Mouse (Mus musculus) kidney, adult 2 months (tissue): ENCODE data around the gene Nelfcd. TPM values are rescaled to one million over a fixed set of nuclear protein-coding genes. Genes with fewer than 3 reads are reported as not detected.
A peak's percentile ranks its signal among the peaks of the same experiment; 100 is the strongest.

Source experiments
- DNase-seq: peaks from one replicate; pipeline ENCODE4 v3.0.0; 2021
- H3K27ac ChIP-seq: fragments of 200-500 bp; 2 replicates; pipeline ENCODE4 v1.5.1; 2012; ENCODE audit warnings: low read depth, low read length, control low read depth, inconsistent platforms; ENCODE audit not compliant: insufficient read depth
- H3K27me3 ChIP-seq: fragments of 200-500 bp; replicated peaks from 2 replicates; pipeline ENCODE4 v1.6.1; 2012; ENCODE audit warnings: mild to moderate bottlenecking, moderate library complexity, low read length, inconsistent platforms; ENCODE audit not compliant: control insufficient read depth, insufficient read depth
- H3K36me3 ChIP-seq: fragments of 200-500 bp; 2 replicates; pipeline ENCODE4 v1.6.1; 2012; ENCODE audit warnings: mild to moderate bottlenecking, moderate library complexity, low read length, inconsistent platforms; ENCODE audit not compliant: control insufficient read depth, insufficient read depth
- H3K4me1 ChIP-seq: fragments of 200-500 bp; 2 replicates; pipeline ENCODE4 v1.6.1; 2011; ENCODE audit warnings: low read length; ENCODE audit not compliant: control insufficient read depth, insufficient read depth
- H3K4me3 ChIP-seq: fragments of 200-500 bp; 2 replicates; pipeline ENCODE4 v1.5.1; 2011; ENCODE audit warnings: mild to moderate bottlenecking, low read depth, low read length, control low read depth; ENCODE audit not compliant: insufficient read depth
- CTCF ChIP-seq: fragments of 200-500 bp; conservative IDR thresholded peaks from 2 replicates; pipeline ENCODE4 v1.5.1; 2011; ENCODE audit warnings: low read depth, mild to moderate bottlenecking, control low read depth, low read length, moderate library complexity, mixed read lengths; ENCODE audit not compliant: insufficient read depth, insufficient read length
- POLR2A ChIP-seq: fragments of 200-500 bp; IDR thresholded peaks from one replicate; pipeline ENCODE4 v1.6.1; 2011; ENCODE audit warnings: low read depth, low read length, control low read depth
- WGBS: fragments of 180-500 bp; shearing (Covaris S2); methylation state at CpG from one replicate; pipeline ENCODE4 v1.1.7; 2018; 5-methylcytosine and 5-hydroxymethylcytosine counted together
- polyA plus RNA-seq: library from polyadenylated mRNA; depleted of rRNA; stranded (reverse); fragments of >200 nt; gene quantifications from 2 replicates; pipeline ENCODE4 v1.2.3, GENCODE M21; 2012

Gene Nelfcd
- polyA plus RNA-seq, 1 experiment, result 45.4 TPM

DNA sequence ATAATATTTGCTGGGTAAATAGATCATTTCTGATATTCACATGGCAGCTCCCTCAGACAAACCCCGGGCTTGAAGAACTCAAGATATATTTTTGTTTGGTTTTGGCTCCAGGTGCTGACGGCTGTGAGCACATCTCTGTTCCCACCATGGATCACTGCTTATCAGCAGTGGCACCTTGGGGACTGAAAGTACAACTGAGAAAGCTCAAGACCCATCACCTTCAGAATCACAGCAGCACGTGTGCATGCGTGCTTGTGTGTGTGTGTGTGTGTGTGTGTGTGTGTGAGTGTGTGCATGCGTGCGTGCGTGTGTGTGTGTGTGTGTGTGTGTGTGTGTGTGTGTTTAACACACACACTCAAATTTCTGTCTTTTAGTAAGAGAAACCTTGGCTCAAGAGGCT lies 28.8 kb downstream of the Nelfcd start:
- no peak for TF ChIP-seq POLR2A
- no peak for TF ChIP-seq CTCF
- no peak overlapping the region for H3K27ac ChIP-seq
- WGBS, result 89% methylated on average over 7 of the region's 7 CpGs
- no peak overlapping the region for H3K4me3 ChIP-seq
- H3K4me1 ChIP-seq, result no peaks in the 10 kb centered on the region
- no peaks in the 10 kb centered on the region for H3K27me3 ChIP-seq
- DNase-seq, result no peak
- H3K36me3 ChIP-seq, result no peaks in the 10 kb centered on the region

DNA sequence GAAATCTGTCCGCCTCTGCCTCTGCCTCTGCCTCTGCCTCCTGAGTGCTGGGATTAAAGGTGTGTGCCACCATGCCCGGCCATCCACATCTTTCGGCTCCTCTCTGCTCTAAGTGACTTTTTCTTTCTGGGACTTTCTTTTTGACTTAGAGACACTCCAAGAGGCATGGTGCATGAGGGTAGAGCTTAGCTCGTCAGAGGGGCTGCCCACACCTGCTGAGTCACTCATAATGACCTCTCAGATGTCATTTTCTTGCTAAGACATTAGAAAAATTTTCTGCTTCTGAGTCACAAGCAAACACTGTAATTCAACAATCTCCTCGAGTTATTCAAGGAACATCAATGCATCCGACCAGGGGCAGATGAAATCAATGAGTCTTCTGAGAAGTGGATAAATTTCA lies 29.4 kb downstream of the Nelfcd start:
- Histone ChIP-seq H3K27me3 (no peaks in the 10 kb centered on the region), H3K4me3 (no peak overlapping the region), H3K36me3 (no peaks in the 10 kb centered on the region), H3K4me1 (no peaks in the 10 kb centered on the region), H3K27ac (no peak overlapping the region)
- no peak for DNase-seq
- TF ChIP-seq CTCF, result no peak
- 85% methylated on average over 6 of the region's 6 CpGs for WGBS

DNA sequence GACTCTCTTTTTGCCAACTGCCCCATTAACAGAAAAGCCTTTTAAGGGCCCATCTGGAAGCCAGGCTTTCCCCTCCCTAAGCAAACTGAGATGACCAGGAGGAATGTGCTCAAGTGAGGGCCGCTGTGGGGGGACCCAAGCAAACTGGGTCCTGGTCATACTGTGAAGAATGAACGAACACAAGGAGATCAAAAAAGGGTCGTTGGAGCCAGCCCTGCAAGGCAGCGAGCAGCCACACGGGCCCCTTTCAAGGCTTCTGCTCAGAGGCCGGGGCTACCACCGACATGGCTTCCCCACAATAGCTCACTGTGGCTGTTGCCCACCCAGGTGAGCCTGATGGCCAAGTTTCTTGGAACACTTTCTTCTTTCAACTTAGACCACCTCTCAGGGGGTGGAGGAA lies 30.9 kb downstream of the Nelfcd start:
- no peak overlapping the region for H3K4me3 ChIP-seq
- WGBS, result 56% methylated on average over 7 of the region's 7 CpGs
- H3K27ac ChIP-seq, result no peak overlapping the region
- H3K27me3 ChIP-seq, result no peaks in the 10 kb centered on the region
- TF ChIP-seq POLR2A (no peak), CTCF (no peak)
- H3K4me1 ChIP-seq, result no peaks in the 10 kb centered on the region
- DNase-seq, result no peak
- H3K36me3 ChIP-seq, result no peaks in the 10 kb centered on the region

DNA sequence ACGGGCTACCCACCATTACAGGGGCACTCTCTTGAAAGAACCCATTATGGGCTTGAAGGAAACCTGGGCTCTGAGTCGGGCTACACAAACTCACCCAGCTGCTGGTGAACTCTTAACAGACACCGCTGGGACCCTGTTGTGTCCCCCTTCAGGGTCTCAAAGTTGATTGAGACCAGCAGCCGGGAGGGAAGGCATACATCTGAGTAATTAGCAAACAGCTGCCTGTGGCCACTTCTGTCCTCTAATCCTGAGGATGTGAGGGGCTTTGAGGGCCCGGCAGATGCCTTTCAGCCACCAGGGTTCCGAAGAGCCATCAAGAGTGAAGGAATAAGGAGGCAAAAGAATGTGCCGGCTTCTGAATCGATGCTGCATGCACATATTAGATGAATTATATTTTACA lies 31.3 kb downstream of the Nelfcd start:
- no peak overlapping the region for H3K27ac ChIP-seq
- TF ChIP-seq POLR2A (no peak), CTCF (no peak)
- 80% methylated on average over 8 of the region's 8 CpGs for whole genome bisulfite sequencing

DNA sequence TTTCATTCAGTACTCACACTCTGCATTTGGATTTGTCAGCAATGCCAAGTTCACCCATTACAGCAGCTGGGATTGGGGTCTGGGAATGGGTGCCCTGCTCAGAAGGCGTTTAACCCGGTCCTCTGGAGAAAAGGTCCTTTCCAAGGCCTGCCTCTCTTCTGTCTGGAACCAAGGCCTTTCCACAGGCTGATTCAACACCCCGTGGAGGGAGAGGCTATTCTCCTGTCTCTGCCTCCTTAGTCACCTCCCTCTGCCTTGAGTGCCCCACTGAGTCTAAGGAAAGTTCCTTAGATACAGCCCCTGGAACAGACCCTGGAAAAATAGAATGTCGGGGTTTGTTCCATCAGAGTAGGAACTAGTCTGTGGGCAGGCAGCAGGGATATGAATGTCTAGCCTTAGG lies 32.8 kb downstream of the Nelfcd start:
- H3K27me3 ChIP-seq, result no peaks in the 10 kb centered on the region
- H3K27ac ChIP-seq, result no peak overlapping the region
- DNase-seq, result no peak
- WGBS, result 90% methylated on average over 4 of the region's 4 CpGs
- TF ChIP-seq POLR2A (no peak), CTCF (no peak)
- H3K4me1 ChIP-seq, result no peaks in the 10 kb centered on the region
- H3K36me3 ChIP-seq, result no peaks in the 10 kb centered on the region
- no peak overlapping the region for H3K4me3 ChIP-seq

More for the DNA sequence above, 31.3 kb downstream of the Nelfcd start:
- H3K27me3 ChIP-seq, result no peaks in the 10 kb centered on the region
- no peak overlapping the region for H3K4me3 ChIP-seq
- H3K36me3 ChIP-seq, result no peaks in the 10 kb centered on the region
- DNase-seq, result no peak
- H3K4me1 ChIP-seq, result no peaks in the 10 kb centered on the region

DNA sequence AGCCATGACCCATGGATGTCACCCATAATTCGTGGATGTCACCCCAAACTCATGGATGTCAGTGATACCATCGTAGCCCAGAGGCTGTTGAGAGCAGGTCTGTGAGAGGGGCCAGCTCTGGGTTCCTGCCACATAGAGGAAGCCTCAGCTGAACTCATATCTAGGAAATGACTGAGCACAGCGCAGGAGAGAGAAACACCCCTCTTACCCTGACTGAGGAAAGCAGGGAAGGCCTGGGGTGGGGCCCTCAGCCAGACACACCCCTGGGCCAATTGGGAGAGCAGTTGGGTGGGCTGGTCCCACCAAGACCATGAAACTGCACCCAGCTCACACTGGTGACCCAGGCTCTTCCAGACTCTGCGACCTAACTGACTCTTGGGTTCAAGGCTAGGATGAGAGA lies 34.7 kb downstream of the Nelfcd start, which contains the start of gene Tubb1:
Tubb1 (plus strand) TSS at position 343 of the 400 bp plus-strand sequence.
- 80% methylated on average over 4 of the region's 4 CpGs for WGBS
- no peak for DNase-seq
- no peak for TF ChIP-seq CTCF
- TF ChIP-seq POLR2A, result no peak
- no peak within 1 kb of the TSS for H3K27ac ChIP-seq
- no peaks in the 10 kb centered on the region for H3K27me3 ChIP-seq
- H3K4me3 ChIP-seq, result no peak within 1 kb of the TSS
- H3K36me3 ChIP-seq, result no peaks in the 10 kb centered on the region
- H3K4me1 ChIP-seq, result no peaks in the 10 kb centered on the region

DNA sequence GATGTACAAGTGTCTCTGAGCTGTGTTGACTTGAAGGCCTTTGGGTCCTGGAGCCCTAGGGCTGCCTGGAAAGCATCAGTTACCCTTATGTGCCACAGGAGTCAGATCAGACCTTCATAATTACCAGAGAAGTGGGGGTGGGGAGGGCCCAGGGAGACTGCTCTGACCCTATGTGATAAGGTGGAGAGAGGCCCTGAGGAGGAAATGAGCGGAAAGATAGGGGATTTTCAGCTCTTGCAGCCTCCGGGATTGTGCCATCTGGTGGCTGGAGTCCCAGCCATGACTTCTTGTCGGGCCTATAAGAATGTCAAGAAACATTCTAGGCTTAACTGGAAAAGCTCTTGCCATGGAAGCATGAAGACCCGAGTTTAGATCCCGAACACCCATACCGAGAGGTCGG lies 38.1 kb downstream of the Nelfcd start:
- H3K36me3 ChIP-seq, result no peaks in the 10 kb centered on the region
- no peak overlapping the region for H3K27ac ChIP-seq
- H3K4me1 ChIP-seq, result no peaks in the 10 kb centered on the region
- DNase-seq, result no peak
- no peak overlapping the region for H3K4me3 ChIP-seq
- H3K27me3 ChIP-seq, result no peaks in the 10 kb centered on the region
- TF ChIP-seq CTCF, result peak; percentile 40
- TF ChIP-seq POLR2A, result no peak
- 68% methylated on average over 7 of the region's 7 CpGs for WGBS

DNA sequence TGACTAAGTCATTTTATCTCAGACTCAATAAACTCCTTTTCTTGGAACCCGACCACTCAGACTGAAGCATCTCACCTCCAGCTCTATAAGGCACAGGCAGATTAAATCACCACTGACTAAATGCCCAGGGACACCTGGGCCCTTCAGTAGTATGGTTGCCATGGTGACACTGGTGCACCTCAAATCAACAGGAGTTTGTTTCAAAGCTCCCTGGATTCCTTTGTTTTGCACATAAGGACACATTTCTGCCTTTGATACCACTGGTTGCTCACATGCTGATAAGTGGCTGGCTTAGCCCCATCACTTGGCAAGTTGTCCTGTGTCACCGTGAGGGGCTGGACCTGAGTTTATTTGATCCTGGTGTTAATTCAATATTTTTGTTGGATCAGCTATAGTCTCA lies 43.8 kb downstream of the Nelfcd start:
- H3K27ac ChIP-seq, result no peak overlapping the region
- no peak for TF ChIP-seq POLR2A
- TF ChIP-seq CTCF, result no peak
- DNase-seq, result no peak
- 76% methylated on average over 2 of the region's 2 CpGs for whole genome bisulfite sequencing
- H3K4me1 ChIP-seq, result no peaks in the 10 kb centered on the region; the same call in 1 of the 2 replicates
- H3K27me3 ChIP-seq, result no peaks in the 10 kb centered on the region
- no peaks in the 10 kb centered on the region; the same call in none of the 2 replicates for H3K36me3 ChIP-seq
- no peak overlapping the region for H3K4me3 ChIP-seq
